Mouse (Mus musculus) cerebellum, postnatal 10 days (tissue): Measurements from ENCODE around the gene 1700007K13Rik.

Experiments used
- DNase-seq, 2 experiments: peaks; one replicate each; pipeline ENCODE4 v3.0.0; 2021; ENCODE audit warnings: mixed read lengths in 2 of 2

1700007K13Rik gene

DNA sequence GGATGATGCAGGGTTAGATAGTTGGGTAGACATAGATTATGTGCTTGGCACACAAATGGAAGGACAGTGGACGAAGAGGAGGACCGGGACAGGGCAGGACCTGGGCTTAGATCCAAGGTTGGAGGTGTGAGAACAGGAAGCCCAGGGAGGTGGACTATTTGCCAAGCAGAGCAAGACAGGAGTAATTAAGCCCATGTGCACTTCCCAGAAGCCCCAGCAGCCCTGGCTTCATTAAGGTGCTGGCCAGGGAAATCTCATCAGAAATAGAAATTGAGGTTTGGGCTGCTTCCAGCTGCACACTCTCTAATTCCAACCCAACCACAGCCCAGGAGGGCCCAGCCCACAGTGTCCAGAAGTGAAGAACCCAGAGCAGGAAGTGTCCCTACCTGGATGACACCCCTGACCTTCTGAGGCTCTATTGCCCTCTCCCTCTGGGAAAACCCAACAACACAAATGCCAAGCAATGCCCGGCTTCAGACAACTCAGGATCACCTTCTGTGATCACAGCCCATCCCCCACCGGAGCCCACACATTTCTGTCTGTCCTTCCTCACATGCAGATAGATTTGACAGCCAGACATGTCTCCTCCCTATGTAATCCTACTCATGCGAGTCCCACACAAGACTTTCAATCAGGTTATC is 51.9 kb downstream of the 1700007K13Rik start:
- peak; percentile 64 to 73 for DNase-seq

- DNase-seq = peak; percentile 79 to 89
These were observed 53.2 kb downstream of the 1700007K13Rik start for GRCm38 (mm10) chr2:28412936-28413335.
